Mouse (Mus musculus): ENCODE data around the gene Ecm2. TPM values are rescaled to one million over a fixed set of nuclear protein-coding genes. Genes with fewer than 3 reads are reported as not detected.
A peak's percentile ranks its signal among the peaks of the same experiment; 100 is the strongest.

Gene Ecm2
- polyA plus RNA-seq, 1 experiment from 2014 or later, result 0.82 TPM

- ATAC-seq, result no peak
- H3K4me2 ChIP-seq (ENCODE audit: low read depth, low read length), result no peak overlapping the region
- H3K4me3 ChIP-seq (ENCODE audit: low read length), result no peak overlapping the region
- no peaks in the 10 kb centered on the region for H3K27me3 ChIP-seq (replicated peaks; ENCODE audit: control insufficient read depth, insufficient read depth, low read length)
- H3K9ac ChIP-seq (ENCODE audit: low read depth, low read length), result no peak overlapping the region
- WGBS, result 89% methylated on average over 1 of the region's 1 CpGs
- no peaks in the 10 kb centered on the region for H3K9me3 ChIP-seq (ENCODE audit: control insufficient read depth, low read length)
- no peak overlapping the region for H3K27ac ChIP-seq (ENCODE audit: low read length)
- H3K4me1 ChIP-seq (ENCODE audit: control insufficient read depth, insufficient read depth, low read length), result no peaks in the 10 kb centered on the region
- no peaks in the 10 kb centered on the region for H3K36me3 ChIP-seq (ENCODE audit: control insufficient read depth, insufficient read depth, low read length)
These were observed 59.7 kb downstream of the Ecm2 start for GRCm38 (mm10) chr13:49564347-49564746.

- H3K27ac ChIP-seq (ENCODE audit: low read length), result no peak overlapping the region
- ATAC-seq, result no peak
- H3K4me2 ChIP-seq (ENCODE audit: low read depth, low read length), result no peak overlapping the region
- no peaks in the 10 kb centered on the region for H3K4me1 ChIP-seq (ENCODE audit: control insufficient read depth, insufficient read depth, low read length)
- H3K4me3 ChIP-seq (ENCODE audit: low read length), result no peak overlapping the region
- no peak overlapping the region for H3K9ac ChIP-seq (ENCODE audit: low read depth, low read length)
- no peaks in the 10 kb centered on the region for H3K9me3 ChIP-seq (ENCODE audit: control insufficient read depth, low read length)
- WGBS, result 75% methylated on average over 3 of the region's 3 CpGs
- no peaks in the 10 kb centered on the region for H3K27me3 ChIP-seq (replicated peaks; ENCODE audit: control insufficient read depth, insufficient read depth, low read length)
- H3K36me3 ChIP-seq (ENCODE audit: control insufficient read depth, insufficient read depth, low read length), result no peaks in the 10 kb centered on the region
These were observed 65.8 kb downstream of the Ecm2 start for GRCm38 (mm10) chr13:49570371-49570770.

- H3K9ac ChIP-seq (ENCODE audit: low read depth, low read length), result no peak overlapping the region
- H3K4me3 ChIP-seq (ENCODE audit: low read length), result no peak overlapping the region
- no peak for ATAC-seq
- no peaks in the 10 kb centered on the region for H3K4me1 ChIP-seq (ENCODE audit: control insufficient read depth, insufficient read depth, low read length)
- no peaks in the 10 kb centered on the region for H3K36me3 ChIP-seq (ENCODE audit: control insufficient read depth, insufficient read depth, low read length)
- no peaks in the 10 kb centered on the region for H3K9me3 ChIP-seq (ENCODE audit: control insufficient read depth, low read length)
- no peaks in the 10 kb centered on the region for H3K27me3 ChIP-seq (replicated peaks; ENCODE audit: control insufficient read depth, insufficient read depth, low read length)
- WGBS, result 81% methylated on average over 2 of the region's 2 CpGs
- no peak overlapping the region for H3K27ac ChIP-seq (ENCODE audit: low read length)
- H3K4me2 ChIP-seq (ENCODE audit: low read depth, low read length), result no peak overlapping the region
These were observed 66.8 kb downstream of the Ecm2 start for GRCm38 (mm10) chr13:49571418-49571817.

- no peaks in the 10 kb centered on the region for H3K4me1 ChIP-seq (ENCODE audit: control insufficient read depth, insufficient read depth, low read length)
- no peak within 1 kb of the TSS; the same call in 1 of the 2 replicates for H3K4me2 ChIP-seq (ENCODE audit: low read depth, low read length)
- no peak within 1 kb of the TSS for H3K4me3 ChIP-seq (ENCODE audit: low read length)
- H3K9ac ChIP-seq (ENCODE audit: low read depth, low read length), result no peak within 1 kb of the TSS
- ATAC-seq, result no peak; the same call in 1 of the 2 replicates
- WGBS, result 44% methylated on average over 8 of the region's 8 CpGs
- no peaks in the 10 kb centered on the region for H3K27me3 ChIP-seq (replicated peaks; ENCODE audit: control insufficient read depth, insufficient read depth, low read length)
- no peaks in the 10 kb centered on the region for H3K36me3 ChIP-seq (ENCODE audit: control insufficient read depth, insufficient read depth, low read length)
- H3K9me3 ChIP-seq (ENCODE audit: control insufficient read depth, low read length), result no peaks in the 10 kb centered on the region
- peak within 1 kb of the TSS; percentile 46 for H3K27ac ChIP-seq (ENCODE audit: low read length)
These were observed 77.2 kb downstream of the Ecm2 start, which contains the start of gene Omd for GRCm38 (mm10) chr13:49581541-49582530. Omd (plus strand) TSS chr13:49582462.

Other genes with a start within 250 kb of the Ecm2 start
- gene Fgd3, start 184.5 kb upstream of the Ecm2 start, polyA plus RNA-seq (2015; fragmentation: Nextera tagmentation; extraction: Ambion mirVana), result 0.82 and 1.2 TPM in 2 replicates
- 14.7 and 15.7 TPM in 2 replicates for gene Bicd2, start 163.2 kb upstream of the Ecm2 start, polyA plus RNA-seq (2015; fragmentation: Nextera tagmentation; extraction: Ambion mirVana)
- 18.0 and 19.9 TPM in 2 replicates for gene Ippk, start 83.6 kb upstream of the Ecm2 start, polyA plus RNA-seq (2015; fragmentation: Nextera tagmentation; extraction: Ambion mirVana)
- 0.56 and 0.67 TPM in 2 replicates for gene Tes3-ps, start 11.5 kb upstream of the Ecm2 start, polyA plus RNA-seq (2015; fragmentation: Nextera tagmentation; extraction: Ambion mirVana)
- gene Aspn, start 39.6 kb downstream of the Ecm2 start, polyA plus RNA-seq (2015; fragmentation: Nextera tagmentation; extraction: Ambion mirVana), result 25.7 and 27.1 TPM in 2 replicates
- gene Omd, start 77.7 kb downstream of the Ecm2 start, polyA plus RNA-seq (2015; fragmentation: Nextera tagmentation; extraction: Ambion mirVana), result 0.69 and 1.0 TPM in 2 replicates
- 58.7 and 60.5 TPM in 2 replicates for gene Ogn, start 103.2 kb downstream of the Ecm2 start, polyA plus RNA-seq (2015; fragmentation: Nextera tagmentation; extraction: Ambion mirVana)
- gene Cenpp, start 148.0 kb downstream of the Ecm2 start, polyA plus RNA-seq (2015; fragmentation: Nextera tagmentation; extraction: Ambion mirVana), result 18.0 and 19.9 TPM in 2 replicates
- 12.3 and 13.4 TPM in 2 replicates for gene Nol8, start 148.3 kb downstream of the Ecm2 start, polyA plus RNA-seq (2015; fragmentation: Nextera tagmentation; extraction: Ambion mirVana)
- gene Iars, start 177.3 kb downstream of the Ecm2 start, polyA plus RNA-seq (2015; fragmentation: Nextera tagmentation; extraction: Ambion mirVana), result 79.7 and 82.2 TPM in 2 replicates

All from intestine, embryonic 16.5 days (tissue).